Mouse (Mus musculus) heart, postnatal 0 days (tissue): Measurements from ENCODE around the gene Arhgef6. TPM values are rescaled to one million over a fixed set of nuclear protein-coding genes. Genes with fewer than 3 reads are reported as not detected.

Source experiments
- ATAC-seq: fragments of 200-750 bp; cut with Nextera tagmentation; 2 replicates; pipeline ENCODE4 v1.8.0; 2017; ENCODE audit warnings: low read depth, moderate number of reproducible peaks, moderate library complexity; ENCODE audit not compliant: insufficient read depth
- DNase-seq: peaks from one replicate; pipeline ENCODE4 v3.0.0-alpha.2; 2016; ENCODE audit warnings: low spot score
- H3K27ac ChIP-seq: fragments of 300-500 bp; sonication (generic); 2 replicates; pipeline ENCODE4 v1.5.1; 2014; ENCODE audit warnings: low read depth, mild to moderate bottlenecking
- H3K27me3 ChIP-seq: fragments of 300-500 bp; sonication (generic); 2 replicates; pipeline ENCODE4 v1.6.1; 2014; ENCODE audit warnings: low read length, mixed read lengths; ENCODE audit not compliant: control insufficient read depth, insufficient read depth
- H3K36me3 ChIP-seq: fragments of 300-500 bp; sonication (generic); replicated peaks from 2 replicates; pipeline ENCODE4 v1.6.1; 2014; ENCODE audit warnings: low read length, mixed read lengths; ENCODE audit not compliant: control insufficient read depth, insufficient read depth
- H3K4me1 ChIP-seq: fragments of 300-500 bp; sonication (generic); 2 replicates; pipeline ENCODE4 v1.6.1; 2014; ENCODE audit warnings: antibody characterized with exemption; ENCODE audit not compliant: control insufficient read depth, insufficient read depth
- H3K4me2 ChIP-seq: fragments of 300-500 bp; sonication (generic); 2 replicates; pipeline ENCODE4 v1.6.1; 2014; ENCODE audit warnings: low read depth, mild to moderate bottlenecking, low read length, moderate library complexity
- H3K4me3 ChIP-seq: fragments of 300-500 bp; sonication (generic); 2 replicates; pipeline ENCODE4 v1.5.1; 2014; ENCODE audit warnings: low read depth, low read length
- H3K9ac ChIP-seq: fragments of 300-500 bp; sonication (generic); replicated peaks from 2 replicates; pipeline ENCODE4 v1.6.1; 2014; ENCODE audit warnings: low read depth, low read length, mixed read lengths
- H3K9me3 ChIP-seq: fragments of 300-500 bp; sonication (generic); replicated peaks from 2 replicates; pipeline ENCODE4 v1.6.1; 2016; ENCODE audit warnings: low read length; ENCODE audit not compliant: control insufficient read depth
- CTCF ChIP-seq: IDR thresholded peaks from 2 replicates; pipeline ENCODE4 v1.5.1; 2016; ENCODE audit warnings: antibody characterized with exemption, control low read depth, low read depth
- EP300 ChIP-seq: IDR thresholded peaks from 2 replicates; pipeline ENCODE4 v1.6.1; 2016; ENCODE audit warnings: antibody characterized with exemption, low read depth
- WGBS: fragments of 180-500 bp; shearing (Covaris S2); extraction: QIAGEN DNeasy Blood & Tissue Kit; methylation state at CpG from one replicate; pipeline ENCODE4 v1.1.7; 2014; 5-methylcytosine and 5-hydroxymethylcytosine counted together
- polyA plus RNA-seq: library from polyadenylated mRNA; unstranded; fragments of >200 nt; fragmentation: Nextera tagmentation; extraction: Ambion mirVana; gene quantifications from 2 replicates; pipeline ENCODE4 v1.2.1, GENCODE M21; 2015
- total RNA-seq: library from RNA; depleted of rRNA; stranded (reverse); fragments of >200 nt; gene quantifications from 2 replicates; pipeline ENCODE4 v1.2.3, GENCODE M21; 2014; ENCODE audit warnings: low replicate concordance

The Arhgef6 gene
- total and polyA plus RNA-seq, 2 experiments from 2014 or later, result 33.6 to 69.1 TPM

- no peak overlapping the region for H3K27ac ChIP-seq
- 69% methylated on average over 8 of the region's 8 CpGs for WGBS
- TF ChIP-seq EP300 (no peak), CTCF (no peak)
Observed at GRCm38 (mm10) chrX:57303188-57303878, 35.2 kb downstream of the Arhgef6 start.

GRCm38 (mm10) chrX:57298946-57299345 lies 39.6 kb downstream of the Arhgef6 start:
- peaks cover 7% of the 10 kb centered on the region; the same call in 1 of the 2 replicates for H3K36me3 ChIP-seq
- no peak overlapping the region for H3K27ac ChIP-seq
- TF ChIP-seq CTCF, result no peak
- TF ChIP-seq EP300, result no peak
- DNase-seq (no peak), ATAC-seq (no peak)
- no peaks in the 10 kb centered on the region for H3K4me1 ChIP-seq
- H3K27me3 ChIP-seq, result no peaks in the 10 kb centered on the region
- WGBS, result 39% methylated on average over 7 of the region's 7 CpGs
- no peak overlapping the region for H3K4me3 ChIP-seq
- H3K9me3 ChIP-seq, result no peaks in the 10 kb centered on the region
- H3K9ac ChIP-seq, result no peak overlapping the region
- no peak overlapping the region for H3K4me2 ChIP-seq

More at GRCm38 (mm10) chrX:57303188-57303878, 35.2 kb downstream of the Arhgef6 start:
- Histone ChIP-seq H3K4me1 (no peaks in the 10 kb centered on the region), H3K9me3 (no peaks in the 10 kb centered on the region), H3K36me3 (0 out of 2 replicates have a peak, but pooled peaks cover 7% of the 10 kb centered on the region), H3K27me3 (no peaks in the 10 kb centered on the region), H3K4me3 (no peak overlapping the region), H3K4me2 (no peak overlapping the region), H3K9ac (no peak overlapping the region)
- DNase-seq (no peak), ATAC-seq (no peak)

- ATAC-seq (peak; percentile 64; the same call in 1 of the 2 replicates), DNase-seq (peak; percentile 19)
- Histone ChIP-seq H3K4me3 (no peak overlapping the region), H3K9ac (no peak overlapping the region), H3K36me3 (no peaks in the 10 kb centered on the region), H3K27ac (peak overlapping the region; percentile 34), H3K4me1 (no peaks in the 10 kb centered on the region), H3K9me3 (no peaks in the 10 kb centered on the region), H3K4me2 (no peak overlapping the region), H3K27me3 (no peaks in the 10 kb centered on the region)
- 31% methylated on average over 3 of the region's 3 CpGs for WGBS
- TF ChIP-seq CTCF (no peak), EP300 (no peak)
Observed at GRCm38 (mm10) chrX:57288458-57288857, 50.1 kb downstream of the Arhgef6 start.

- H3K4me2 ChIP-seq, result no peak overlapping the region
- no peak overlapping the region for H3K4me3 ChIP-seq
Observed at GRCm38 (mm10) chrX:57286281-57286680, 52.2 kb downstream of the Arhgef6 start.

GRCm38 (mm10) chrX:57282184-57282583 lies 56.3 kb downstream of the Arhgef6 start:
- H3K9ac ChIP-seq, result no peak overlapping the region
- H3K4me3 ChIP-seq, result no peak overlapping the region
- H3K4me1 ChIP-seq, result 0 out of 2 replicates have a peak, but pooled peaks cover 5% of the 10 kb centered on the region
- H3K9me3 ChIP-seq, result no peaks in the 10 kb centered on the region
- H3K36me3 ChIP-seq, result no peaks in the 10 kb centered on the region
- no peak overlapping the region for H3K4me2 ChIP-seq
- no peak overlapping the region for H3K27ac ChIP-seq
- WGBS, result 91% methylated on average over 3 of the region's 3 CpGs
- no peaks in the 10 kb centered on the region for H3K27me3 ChIP-seq
- ATAC-seq (no peak), DNase-seq (no peak)
- TF ChIP-seq EP300 (no peak), CTCF (no peak)

More at GRCm38 (mm10) chrX:57286281-57286680, 52.2 kb downstream of the Arhgef6 start:
- Histone ChIP-seq H3K36me3 (no peaks in the 10 kb centered on the region), H3K27me3 (no peaks in the 10 kb centered on the region), H3K4me1 (no peaks in the 10 kb centered on the region), H3K27ac (peak overlapping the region; percentile 61; the same call in 1 of the 2 replicates), H3K9me3 (no peaks in the 10 kb centered on the region), H3K9ac (no peak overlapping the region)
- no peak for DNase-seq
- WGBS, result 45% methylated on average over 9 of the region's 9 CpGs
- TF ChIP-seq EP300 (no peak), CTCF (no peak)
- no peak for ATAC-seq
